Mouse (Mus musculus) testis, adult 2 months (tissue): ENCODE measurements around the gene Ankrd65.

Experiments used
- CTCF ChIP-seq: fragments of 200-500 bp; IDR thresholded peaks from 2 replicates; pipeline ENCODE4 v1.5.1; 2012; ENCODE audit warnings: low read depth, mild to moderate bottlenecking, inconsistent platforms, low read length, moderate library complexity; ENCODE audit not compliant: control insufficient read depth, insufficient read depth, insufficient replicate concordance
- POLR2A ChIP-seq: fragments of 200-500 bp; IDR thresholded peaks from 2 replicates; pipeline ENCODE4 v1.6.1; 2012; ENCODE audit warnings: low read depth, mild to moderate bottlenecking, inconsistent platforms, low read length, moderate library complexity; ENCODE audit not compliant: control insufficient read depth

DNA sequence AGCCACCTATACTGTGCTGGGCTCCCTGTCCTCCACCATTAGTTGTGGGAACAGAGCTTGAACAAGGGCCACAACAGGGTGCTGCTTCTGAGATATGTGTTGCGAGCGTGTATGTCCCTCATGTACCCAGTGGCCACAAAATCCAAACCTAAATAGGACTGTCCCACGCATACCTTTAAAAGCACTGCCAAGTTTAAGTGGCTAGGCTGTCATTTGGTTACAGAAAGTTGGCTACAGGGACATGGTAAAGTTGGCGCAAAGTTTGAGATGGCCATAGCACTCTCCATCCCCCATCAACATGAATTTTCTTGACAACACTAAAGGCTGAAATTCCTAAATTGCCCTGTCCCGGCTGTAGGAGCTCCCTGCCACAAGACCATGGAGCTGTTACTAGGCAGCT lies 45.1 kb upstream of the Ankrd65 start:
- TF ChIP-seq POLR2A = no peak
- no peak for TF ChIP-seq CTCF
